Mouse (Mus musculus) gastrocnemius, postnatal 25 days (tissue): ENCODE data around the gene Gm20388. TPM values are rescaled to one million over a fixed set of nuclear protein-coding genes. Genes with fewer than 3 reads are reported as not detected.

Experiments
- DNase-seq: peaks from one replicate; pipeline ENCODE4 v3.0.0; 2022
- total RNA-seq, 2 experiments: library from RNA; stranded (reverse); gene quantifications; 1 replicate in 1 of 2; 2 replicates in 1 of 2; pipeline ENCODE4 v1.2.3; 2021

The Gm20388 gene
- total RNA-seq, 2 experiments from 2014 or later: 6.7 TPM; not detected in 1

DNA sequence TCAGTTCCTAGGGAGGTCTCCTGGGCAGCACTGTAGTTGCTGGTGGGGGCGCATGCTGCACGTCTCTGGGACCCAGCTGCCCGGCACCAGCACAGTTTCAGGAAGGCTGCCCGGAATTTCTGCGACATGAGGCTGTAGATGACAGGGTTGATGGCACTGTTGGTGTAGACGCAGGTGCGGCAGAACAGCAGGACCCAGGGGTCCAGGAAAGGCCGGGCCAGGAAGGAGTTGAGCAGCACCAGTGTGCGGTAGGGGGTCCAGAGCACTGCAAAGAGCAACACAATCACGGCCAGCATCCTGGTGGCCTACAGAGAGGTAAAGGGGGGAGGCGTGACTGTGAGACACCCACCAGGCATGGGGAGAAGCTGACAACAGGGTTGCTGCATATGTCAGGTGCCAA lies 2446.6 kb downstream of the Gm20388 start:
- no peak for DNase-seq

DNA sequence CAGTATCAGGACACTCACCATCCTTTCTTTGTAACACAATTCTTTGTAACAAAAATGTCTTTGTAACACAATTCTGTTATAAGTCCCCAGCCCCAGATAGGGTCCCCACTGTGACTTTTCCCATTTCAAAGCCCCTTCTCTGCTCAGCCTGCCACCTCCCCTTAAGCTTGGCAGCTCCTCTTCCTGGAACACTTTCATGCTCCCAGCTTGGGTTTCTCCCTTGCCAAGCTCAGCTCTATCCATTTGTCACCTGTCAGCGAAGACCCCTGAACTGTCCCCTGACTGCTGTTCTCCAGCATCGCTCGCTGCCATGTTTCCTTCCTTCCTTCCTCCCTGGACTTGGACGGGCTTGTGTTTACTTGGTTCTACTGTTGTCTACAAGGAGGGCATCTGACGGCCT lies 2447.0 kb downstream of the Gm20388 start:
- no peak for DNase-seq

DNA sequence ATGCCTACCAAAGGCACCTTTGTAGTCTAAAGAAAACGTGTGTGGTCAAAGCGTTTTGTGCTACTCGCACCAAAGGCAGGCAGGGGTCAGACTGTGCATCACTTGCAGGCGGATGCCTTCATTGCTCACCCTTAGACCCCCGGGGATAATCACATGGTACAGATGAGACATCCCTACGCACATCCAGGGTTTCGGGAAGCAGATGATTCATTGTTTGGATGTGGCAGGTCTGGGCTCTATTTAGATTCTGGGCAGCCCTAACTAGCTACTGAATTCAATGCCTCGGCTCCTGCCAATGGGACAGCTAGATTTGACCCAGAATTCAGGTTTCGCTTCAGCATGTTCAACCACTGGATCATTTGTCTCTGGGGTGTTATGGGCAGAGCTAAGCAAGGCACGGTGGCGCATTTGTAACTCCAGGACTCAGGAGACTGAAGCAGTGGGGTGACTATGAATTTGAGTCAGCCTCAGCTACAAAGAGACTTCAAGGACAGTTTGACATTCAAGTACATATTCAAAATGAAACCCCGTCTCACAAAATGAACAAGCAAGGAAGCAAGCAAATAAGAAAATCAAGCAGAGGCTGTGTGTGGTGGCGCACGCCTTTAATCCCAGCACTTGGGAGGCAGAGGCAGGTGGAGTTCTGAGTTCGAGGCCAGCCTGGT lies 2448.6 kb downstream of the Gm20388 start:
- DNase-seq: no peak

DNA sequence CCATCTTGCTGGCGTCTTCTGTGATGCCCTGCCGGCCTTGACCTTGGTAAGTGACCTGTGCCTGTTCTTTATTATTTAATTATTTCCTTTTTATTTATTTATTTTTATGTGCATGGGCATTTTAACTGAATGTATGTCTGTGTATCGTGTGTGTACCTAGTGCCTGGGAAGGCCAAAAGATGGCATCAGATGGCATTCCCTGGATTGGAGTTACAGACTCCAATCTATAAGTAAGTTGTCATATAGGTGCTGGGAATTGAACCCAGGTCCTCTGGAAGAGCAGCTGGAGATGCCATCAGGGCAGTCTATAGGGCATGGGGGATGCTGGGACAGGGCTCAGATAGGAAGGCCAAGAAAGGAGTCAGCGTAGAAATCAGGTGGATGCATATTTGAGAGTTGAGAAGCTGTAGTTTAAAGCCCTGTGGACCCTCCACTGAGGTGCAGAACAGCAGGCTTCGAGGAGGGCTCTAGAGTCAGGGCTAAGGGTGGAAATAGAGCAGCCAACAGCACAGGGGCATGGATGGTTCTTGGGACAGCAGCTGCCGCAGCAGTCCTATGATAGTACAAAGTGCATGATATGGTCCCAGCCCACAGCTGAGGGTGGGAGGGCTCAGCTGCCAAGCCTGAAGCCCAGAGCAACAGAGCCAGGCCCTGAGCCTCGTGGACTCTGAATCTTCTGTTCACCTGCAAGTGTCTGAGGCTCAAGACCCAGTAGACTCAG lies 2450.2 kb downstream of the Gm20388 start, which contains the start of gene Trhr2:
Gene Trhr2, minus strand, starts transcription at position 51 of the 721 bp plus-strand sequence.
- no peak for DNase-seq

DNA sequence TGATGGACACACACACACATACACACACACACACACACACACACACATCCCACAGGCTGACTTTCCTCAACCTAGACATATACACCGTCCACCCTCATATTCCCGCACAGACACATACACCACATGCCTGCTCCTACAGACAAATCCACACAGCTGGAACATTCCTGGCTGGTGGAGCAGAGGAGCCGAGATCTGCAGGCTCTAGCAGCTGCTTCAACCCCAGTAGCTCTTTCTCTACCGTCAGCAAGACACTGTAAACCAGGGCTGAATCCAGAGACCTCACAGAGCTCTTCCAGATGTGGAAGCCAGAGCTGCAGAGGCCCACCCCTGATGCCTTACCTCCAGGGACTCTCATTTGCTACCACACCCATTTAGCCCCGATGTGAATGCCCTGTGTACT lies 2451.6 kb downstream of the Gm20388 start:
- DNase-seq: no peak

DNA sequence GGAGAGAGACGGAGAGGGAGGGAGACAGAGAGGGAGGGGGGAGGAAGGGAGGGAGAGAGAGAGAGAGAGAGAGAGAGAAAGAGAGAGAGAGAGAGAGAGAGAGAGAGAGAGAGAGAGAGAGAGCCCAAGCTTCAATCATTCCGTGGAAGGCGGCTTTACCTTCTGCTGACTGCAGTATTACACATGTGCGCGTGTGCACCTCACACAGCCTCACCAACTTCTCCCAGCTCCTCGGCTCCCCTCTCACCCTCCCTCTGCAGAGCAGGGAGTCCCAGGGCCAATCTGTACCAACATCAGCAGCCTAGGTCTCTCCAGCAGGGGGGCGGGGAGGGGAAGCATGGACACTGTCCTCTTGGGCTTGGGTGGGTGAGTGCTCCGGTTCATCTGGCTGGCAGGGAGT lies 2452.3 kb downstream of the Gm20388 start:
- DNase-seq: no peak

DNA sequence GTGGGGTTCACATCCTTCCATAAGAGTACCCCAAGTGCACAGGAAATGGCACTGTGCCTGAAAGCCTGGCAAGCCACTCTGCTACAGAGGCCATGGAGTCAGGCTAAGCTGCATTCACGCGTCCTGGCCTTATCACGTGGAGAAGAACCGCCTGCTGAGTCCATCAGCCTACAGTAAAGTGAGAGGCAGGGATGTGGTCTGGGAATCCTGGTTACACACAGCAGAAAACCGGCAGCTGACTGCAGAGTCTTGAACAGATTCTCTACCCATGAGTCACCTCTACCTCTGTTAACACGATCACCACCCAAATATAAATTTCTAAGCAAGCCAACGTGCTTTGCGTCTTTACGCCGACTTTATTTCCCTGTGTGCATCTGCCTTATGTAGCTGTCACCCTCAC lies 2457.9 kb downstream of the Gm20388 start:
- no peak for DNase-seq

DNA sequence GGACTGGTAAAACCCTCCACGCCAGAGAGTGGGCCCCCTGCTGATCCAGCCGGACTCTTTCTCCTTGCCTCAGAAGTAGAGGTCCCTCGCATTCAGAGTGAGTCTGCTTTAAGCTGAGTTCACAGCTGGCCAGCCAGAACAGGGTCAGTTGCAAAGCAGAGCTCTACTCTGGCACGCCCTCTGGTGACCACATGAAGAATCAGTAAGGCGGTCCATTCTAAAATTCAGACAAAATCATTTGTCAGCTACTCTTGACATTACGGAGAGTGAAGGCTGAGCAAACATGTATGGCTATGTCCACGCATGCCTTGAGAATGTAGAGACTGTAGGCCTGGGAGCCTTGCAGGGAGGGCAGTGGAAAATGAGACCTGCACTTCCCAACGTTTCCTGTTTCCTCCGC lies 2459.0 kb downstream of the Gm20388 start:
- peak; percentile 21 for DNase-seq

DNA sequence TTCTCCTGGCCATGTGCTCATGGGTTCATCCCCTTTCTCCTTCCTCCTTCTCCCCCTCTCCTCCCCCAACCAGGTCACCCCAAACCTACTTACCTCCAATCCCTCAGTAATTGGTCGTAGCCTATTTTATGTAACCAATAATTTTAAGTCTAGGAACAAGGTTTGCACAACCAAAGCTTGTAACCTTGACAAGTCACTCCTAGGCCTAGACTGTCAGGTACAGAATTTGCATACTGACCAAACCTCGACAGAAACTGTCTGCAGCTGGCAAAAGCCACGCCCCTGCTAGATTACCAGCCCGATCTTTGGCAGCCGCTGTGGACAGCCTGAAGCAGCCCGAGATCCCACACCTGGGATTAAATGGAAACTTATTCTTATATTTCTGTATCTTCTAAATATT lies 2461.1 kb downstream of the Gm20388 start:
- no peak for DNase-seq

DNA sequence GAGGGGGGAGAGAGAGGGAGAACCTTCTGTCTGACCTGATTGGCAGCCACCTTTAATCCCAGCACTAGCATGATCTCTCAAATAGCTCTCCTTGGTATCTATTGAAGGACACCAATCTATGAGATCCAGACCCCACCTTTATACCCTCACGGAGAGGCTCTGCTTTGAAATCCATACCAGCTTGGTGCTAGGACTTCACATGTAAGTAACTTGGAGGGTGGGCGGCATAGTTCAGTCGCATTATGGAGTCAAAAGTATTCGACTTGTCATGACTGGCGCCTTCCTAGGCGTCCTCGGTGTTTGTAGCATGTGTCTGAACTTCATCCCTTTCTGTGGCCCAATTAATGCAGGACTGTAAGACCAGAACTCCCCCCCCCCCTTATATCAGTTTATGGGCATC lies 2464.7 kb downstream of the Gm20388 start:
- no peak for DNase-seq

DNA sequence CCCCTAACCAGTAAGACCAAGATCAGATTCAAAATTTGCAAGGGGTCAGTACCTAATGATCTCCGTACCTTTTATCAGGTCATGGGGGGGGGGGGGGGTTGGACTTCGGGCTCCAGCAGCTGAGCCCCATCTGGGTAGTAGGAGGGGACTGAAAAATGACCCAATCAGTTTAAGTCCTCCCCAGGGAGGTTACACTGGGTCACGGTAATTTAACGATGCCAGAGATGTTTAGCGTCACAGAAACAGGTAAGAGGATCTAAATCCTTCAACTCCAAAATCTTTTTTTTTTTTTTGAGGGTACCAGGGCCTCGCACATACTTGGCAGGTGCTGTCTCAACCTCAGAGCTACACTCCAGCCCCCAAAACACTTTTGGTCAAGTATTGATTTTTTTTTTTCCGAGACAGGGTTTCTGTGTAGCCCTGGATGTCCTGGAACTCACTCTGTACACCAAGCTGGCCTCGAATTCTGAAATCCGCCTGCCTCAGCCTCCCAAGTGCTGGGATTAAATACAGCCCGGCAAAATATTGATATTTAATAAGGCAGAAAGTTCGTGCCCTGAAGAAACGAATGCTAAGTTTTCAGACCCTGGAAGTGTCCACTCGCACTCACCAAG lies 2465.2 kb downstream of the Gm20388 start:
- no peak for DNase-seq

DNA sequence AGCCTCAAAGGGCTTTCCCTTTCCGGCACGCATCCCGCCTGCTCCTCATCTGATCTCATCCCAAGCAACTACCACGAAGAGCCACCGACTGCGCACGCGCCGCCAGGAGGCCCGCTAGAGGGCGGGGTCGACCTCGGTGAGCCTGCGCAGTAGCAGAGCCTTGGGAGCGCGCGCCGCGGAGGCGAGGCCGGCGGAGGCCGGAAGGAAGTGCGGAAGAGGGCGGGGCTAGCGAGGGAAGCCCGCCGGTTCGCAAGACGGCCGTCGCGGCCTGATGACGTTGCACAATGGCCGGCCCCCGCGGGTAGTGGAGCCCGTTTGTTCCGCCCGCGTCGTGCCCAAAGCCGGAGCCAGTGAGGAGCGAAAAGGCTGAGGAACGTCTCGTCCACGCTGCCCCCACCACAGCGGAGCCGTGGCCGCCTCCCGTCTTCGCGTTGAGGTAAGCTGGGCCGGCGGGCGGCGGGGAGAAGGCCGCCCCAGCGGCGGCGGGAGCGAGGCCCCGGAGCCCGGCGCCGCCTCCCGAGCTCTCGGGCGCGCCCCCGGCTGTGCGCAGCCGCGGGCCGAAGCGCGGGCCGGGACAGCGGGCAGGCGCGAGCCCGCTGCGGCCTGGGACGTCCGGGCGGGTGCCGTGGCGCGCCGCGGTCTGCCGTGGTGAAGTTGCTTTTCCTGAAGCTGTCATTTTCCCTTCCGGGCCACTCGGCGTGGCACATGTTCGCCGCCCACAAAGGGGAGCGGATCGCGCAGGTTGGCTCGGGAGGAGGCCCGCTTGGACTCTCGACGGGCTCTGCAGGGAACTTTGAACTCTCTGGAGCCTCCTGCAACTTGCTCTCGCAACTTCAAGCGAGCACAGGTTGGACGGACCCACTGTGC lies 2466.0 kb downstream of the Gm20388 start, which contains the start of gene Zc3h18:
Gene Zc3h18, plus strand, starts transcription at position 245 of the 867 bp plus-strand sequence.
- DNase-seq: peak; percentile 98

DNA sequence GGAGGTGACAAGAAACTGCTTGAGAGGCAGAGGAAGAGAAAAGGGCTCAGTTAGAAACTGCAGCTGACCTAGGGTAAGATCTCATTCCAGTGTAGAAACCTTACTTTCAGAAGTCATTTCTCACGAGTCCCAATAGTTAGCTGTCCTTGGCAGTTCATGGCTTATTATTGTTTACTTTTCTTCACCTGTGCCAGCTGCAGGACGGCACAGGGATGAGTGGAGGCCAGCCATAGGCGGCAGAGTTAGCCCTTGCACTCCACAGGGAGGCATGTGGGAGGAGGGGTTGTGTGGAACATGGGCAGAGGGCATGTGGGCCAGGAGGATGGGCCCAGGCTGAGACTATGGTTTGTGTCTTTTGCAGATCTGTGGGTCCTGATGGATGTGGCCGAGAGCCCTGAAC lies 2472.4 kb downstream of the Gm20388 start:
- no peak for DNase-seq

DNA sequence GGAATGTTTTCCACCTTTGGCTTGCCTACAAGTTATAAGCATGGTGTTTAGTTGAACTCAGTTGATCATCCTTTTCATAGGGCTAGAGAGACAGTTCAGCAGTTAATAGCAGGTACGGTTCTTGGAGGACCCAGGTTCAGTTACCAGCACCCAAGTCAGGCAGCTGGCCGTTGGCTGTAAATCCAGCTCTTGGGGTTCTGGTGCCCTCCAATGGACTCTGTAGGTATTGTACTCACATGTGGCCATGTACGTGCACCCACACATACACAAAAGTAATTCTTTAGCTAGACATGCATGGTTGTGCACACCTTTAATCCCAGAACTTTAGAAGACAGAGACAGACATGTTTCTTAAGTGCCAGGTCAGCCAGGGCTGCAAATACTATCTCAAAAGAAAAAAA lies 2478.7 kb downstream of the Gm20388 start:
- DNase-seq: no peak

DNA sequence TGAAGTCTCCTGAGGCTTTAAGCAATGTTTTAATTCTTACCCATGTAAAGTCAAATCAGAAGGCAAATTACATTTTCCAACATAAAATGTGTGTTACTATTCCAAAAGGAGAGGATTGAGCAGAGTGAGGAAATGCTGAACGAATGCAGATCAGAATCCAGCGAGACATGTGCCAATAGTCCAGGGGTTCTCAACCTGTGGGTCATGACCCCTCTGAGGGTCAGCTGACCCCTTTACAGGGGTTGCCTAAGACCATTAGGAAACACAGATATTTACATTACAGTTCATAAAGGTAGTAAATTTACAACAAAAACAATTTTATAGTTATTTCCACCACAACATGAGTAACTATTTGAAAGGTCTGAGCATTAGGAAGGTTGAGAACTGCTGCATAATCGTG lies 2480.1 kb downstream of the Gm20388 start:
- DNase-seq: no peak

DNA sequence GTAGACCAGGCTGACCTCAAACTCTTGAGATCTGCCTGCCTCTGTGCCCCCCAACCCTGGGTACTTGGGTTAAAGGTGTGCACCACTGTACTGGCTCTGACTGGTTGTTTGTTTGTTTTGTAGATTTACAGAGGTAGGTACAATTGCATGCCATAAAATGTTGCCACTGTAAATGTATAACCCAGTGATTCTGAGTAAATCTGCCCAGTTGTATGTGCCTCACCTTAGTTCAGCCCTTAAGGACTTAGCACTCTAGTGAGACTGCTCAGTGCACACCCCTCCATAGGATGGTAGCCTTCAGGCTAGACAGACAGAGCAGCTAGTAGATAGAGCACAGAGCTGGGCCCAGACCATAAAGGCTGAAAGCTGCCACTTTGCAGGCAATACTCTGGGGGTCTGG lies 2483.1 kb downstream of the Gm20388 start:
- no peak for DNase-seq

DNA sequence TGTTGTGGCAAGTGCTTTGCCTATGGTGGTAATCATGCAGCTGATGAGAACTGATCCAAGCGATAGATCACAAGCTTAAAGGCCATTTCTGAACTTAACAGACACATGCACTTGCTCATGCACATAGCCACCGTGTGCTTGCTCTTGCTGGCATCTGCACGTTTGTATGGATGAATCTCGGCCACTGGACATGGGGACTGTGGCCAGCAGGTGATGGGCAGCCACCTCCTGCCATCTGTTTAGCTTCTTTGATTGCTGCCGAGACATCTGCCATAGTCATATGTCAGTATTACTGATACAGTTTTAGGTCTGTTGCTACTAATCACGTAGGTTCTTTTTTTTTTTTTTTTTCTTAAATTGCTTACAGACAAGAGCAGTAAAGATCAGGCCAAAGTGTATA lies 2484.7 kb downstream of the Gm20388 start:
- no peak for DNase-seq

DNA sequence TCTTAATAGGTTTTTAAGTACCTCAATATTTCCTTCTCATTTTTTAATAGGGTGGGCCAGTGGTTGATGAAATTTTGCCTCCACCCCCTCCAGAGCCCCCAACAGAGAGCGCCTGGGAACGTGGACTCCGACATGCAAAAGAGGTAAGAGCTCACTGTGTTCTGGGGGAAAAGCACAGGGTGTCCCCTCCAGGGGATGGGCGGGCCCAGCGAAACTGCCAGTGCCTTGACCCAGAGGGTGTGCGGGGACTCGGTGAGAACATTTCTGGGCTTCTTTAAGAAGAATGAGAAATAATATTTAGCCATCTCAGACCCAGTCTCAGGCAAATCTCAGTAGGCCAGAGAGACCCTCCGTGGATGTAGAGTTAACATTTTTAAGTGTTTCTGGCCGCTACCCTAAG lies 2487.5 kb downstream of the Gm20388 start:
- no peak for DNase-seq

DNA sequence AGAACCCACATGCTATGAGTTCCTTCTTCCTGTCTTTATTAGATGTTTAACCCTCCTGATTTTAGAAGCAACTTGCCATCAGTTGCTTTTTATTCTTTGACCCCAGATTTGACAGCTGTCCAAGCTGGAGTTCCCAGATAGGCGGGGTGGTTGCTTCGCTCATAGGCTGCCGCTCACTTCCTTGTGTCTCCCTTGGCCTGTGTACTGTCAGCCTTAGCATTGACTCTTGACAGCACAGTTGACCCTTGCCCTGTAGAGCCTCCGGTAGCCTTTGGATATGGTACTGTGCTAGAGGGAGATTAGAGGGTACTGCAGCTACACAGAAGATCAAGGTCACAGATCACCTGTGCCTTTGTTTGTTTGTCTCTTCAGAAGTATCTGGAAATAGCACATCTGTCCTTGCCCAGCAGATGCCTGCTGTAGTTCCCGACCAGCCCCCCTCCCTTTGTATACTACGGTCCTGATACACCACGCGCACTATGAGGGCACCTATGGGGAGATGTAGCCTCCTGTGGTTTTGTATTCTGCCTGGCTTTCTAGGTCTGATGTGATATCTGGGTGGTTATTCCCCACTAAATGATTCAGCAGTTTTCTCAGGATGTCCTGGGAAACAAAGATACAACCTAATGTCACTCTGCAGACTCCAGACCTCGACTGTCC lies 2494.6 kb downstream of the Gm20388 start:
- DNase-seq: no peak

DNA sequence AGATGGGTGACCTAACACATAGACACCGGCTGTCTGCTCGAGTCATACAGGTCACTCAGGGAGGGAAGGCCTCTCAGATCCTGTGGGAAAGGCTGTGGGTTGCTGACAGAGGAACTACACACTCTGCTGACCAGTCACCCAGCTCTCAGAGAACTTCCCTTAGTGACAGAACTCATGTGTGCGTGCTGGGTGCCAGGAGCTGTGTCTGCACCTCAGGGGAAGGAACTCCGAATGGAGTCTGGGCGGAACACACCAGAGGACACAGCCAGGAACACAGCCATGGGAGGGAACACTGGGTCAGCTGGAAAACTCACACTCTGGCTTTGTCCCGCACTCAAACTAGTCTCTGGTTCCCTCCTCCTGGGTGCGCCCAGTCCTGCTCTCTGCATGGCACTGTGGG lies 2497.0 kb downstream of the Gm20388 start:
- peak; percentile 38 for DNase-seq

DNA sequence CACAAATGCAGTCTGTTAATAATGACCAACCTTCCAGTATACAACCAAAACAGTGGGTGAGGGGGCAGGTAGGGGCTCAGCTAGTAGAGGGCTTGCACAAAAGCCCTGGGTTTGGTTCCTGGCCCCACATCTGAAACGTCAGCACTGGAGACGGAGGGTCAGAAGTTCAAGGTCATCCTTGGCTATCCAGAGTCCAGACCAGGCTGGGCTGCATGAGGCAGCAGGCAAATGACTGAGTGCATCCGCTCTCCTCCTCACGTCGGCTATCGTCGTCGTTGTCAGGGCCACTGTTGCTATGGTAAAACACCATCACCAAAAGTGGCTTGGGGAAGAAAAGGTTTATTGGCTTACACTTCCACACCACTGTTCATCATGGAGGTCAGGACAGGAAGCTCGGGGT lies 2503.7 kb downstream of the Gm20388 start:
- DNase-seq: no peak

DNA sequence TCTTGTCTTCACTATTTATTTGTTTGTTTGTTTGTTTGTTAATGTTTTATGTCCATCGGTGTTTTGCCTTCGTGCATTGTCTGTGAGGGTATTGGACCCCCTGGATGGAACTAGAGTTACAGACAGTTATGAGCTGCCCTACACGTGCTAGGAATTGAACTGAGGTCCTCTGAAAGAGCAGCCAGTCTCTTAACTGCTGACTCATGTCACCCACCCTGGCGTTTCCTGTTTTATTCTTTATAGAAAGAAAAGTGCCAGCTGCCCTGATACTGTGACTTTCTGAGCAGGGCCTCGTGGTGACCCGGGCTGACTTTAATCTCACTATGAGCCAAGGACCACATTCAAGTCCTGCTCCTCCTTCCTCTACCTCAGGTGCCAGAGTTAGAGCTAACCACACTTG lies 2504.9 kb downstream of the Gm20388 start:
- no peak for DNase-seq
